Mouse (Mus musculus): ENCODE measurements around the gene Usp35.

- no peak for TF ChIP-seq CTCF (IDR thresholded peaks at IDR 0.05; ENCODE audit: borderline replicate concordance, insufficient read depth, low read length)
- TF ChIP-seq POLR2A (IDR thresholded peaks at IDR 0.05; ENCODE audit: low read depth, low read length), result no peak
Measured at GRCm38 (mm10) chr7:97297466-97297865, 34.4 kb downstream of the Usp35 start.

Measured in embryonic fibroblast, embryonic 13.5 days (primary cell).